Mouse (Mus musculus) heart, adult 11 months (tissue): ENCODE data around the gene Megf8.
"Not testable (repeated sequence)": the region's sequence is repeated elsewhere in the genome, so short reads cannot be mapped to it uniquely, and the experiment has no call there.

Source experiments
- DNase-seq: peaks from one replicate; pipeline ENCODE4 v3.0.0; 2022

Gene Megf8

GRCm38 (mm10) chr7:25301063-25301462 lies 15.9 kb upstream of the Megf8 start, which contains the start of gene Prr19:
Prr19 (plus strand) TSS chr7:25301411.
- peak; percentile 92 for DNase-seq

DNA sequence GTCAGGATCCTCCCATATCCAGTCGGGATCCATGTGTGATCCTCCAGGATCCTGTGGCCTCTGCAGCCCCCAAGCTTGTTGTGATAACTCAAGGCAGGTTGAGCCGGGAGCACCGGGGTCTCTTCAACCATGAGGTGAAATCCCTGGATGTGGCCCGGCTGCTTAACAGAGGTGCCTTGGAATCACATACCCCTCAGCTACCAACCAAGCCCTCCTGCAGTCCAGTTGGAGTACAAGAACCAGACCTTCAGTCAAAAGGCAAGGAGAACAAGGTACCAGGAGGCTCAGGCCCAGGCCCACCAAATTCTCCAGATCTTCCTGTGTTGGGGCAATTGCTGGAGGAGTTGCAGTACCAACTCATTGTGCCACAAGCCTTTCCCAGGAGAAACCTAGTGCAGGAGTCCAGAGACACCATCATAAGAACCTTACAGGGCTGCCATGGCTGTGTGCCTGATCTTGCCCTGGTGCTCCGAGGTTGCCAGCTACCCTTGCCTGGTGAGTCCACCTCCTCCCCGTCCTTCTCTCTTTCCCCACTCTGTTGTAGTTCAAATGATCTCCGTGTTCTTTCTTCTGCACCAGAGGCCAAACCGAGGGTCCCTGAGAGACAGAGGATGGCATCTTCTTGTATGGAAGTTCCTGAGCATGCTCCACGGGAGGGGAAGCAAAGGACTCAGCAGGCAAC lies 13.8 kb upstream of the Megf8 start:
- DNase-seq, result peak; percentile 73

DNA sequence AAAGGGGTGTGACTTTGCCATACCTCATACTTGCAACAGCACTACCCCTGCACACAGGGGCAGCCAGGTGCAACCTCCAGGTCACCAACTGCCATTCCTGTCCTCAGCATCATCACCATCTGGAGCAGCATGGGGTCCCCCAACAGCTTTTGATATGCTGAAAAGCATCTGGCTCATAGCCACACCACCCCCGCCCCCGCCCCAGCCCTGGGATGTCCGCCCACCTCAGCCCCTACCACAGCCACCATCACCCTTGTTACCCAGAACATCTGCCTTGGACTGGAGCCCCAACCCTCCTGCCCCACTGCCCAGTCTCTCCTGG lies 13.3 kb upstream of the Megf8 start:
- DNase-seq, result peak; percentile 84

- no peak for DNase-seq
Observed at GRCm38 (mm10) chr7:25305481-25305880, 11.5 kb upstream of the Megf8 start.

DNA sequence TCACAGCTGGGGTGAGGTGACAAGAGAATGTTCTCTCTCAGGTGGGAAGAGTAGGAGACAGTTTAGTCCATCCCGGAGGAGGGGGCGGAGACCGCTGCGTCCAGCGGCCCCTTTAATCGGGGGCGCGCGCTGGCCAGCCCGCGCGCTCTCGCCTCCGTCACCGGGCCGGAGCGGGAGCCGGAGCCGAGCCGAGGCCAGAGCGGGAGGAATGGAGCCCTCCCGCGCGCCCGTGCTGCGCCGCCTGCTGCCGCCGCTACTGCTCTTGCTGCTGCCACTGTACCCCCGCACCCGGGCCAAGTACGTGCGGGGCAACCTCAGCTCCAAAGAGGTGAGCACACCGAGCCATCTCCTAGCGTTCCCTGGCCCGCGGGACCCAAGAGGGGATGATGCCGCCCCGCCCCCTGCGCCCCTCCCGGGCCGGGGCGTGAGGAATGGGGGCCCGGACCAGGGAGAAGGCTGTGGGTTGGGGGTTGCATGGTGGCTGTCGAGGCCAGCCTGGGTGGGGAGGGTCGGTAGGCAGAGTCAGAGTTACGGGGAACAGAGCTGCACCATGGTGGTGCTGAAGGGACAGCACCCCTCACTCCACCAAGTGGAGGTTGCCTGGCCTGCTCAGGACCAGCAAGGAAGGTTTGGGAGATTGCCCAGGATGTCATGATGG lies 10.9 kb upstream of the Megf8 start, which contains the start of gene Tmem145:
Gene Tmem145 (plus strand): TSS at position 151 of the 658 bp plus-strand sequence.
- DNase-seq, result peak; percentile 88

DNA sequence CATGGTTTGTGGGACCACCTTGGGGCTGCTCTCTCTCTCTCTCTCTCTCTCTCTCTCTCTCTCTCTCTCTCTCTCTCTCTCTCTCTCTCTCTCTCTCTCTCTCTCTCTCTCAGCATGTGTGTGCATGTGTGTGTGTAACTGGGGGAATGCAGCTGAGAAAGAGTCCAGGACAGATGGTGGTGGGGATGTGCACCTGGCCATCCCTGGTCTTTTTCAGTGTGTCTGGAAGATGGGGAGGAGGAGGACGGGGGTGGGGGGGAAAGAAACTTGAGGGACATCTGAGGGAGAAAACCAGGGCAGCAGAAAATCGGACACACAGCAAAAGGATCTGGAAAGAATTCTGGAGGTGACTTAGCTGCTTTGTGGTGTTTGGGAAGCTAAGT lies 10.4 kb upstream of the Megf8 start:
- no peak for DNase-seq

DNA sequence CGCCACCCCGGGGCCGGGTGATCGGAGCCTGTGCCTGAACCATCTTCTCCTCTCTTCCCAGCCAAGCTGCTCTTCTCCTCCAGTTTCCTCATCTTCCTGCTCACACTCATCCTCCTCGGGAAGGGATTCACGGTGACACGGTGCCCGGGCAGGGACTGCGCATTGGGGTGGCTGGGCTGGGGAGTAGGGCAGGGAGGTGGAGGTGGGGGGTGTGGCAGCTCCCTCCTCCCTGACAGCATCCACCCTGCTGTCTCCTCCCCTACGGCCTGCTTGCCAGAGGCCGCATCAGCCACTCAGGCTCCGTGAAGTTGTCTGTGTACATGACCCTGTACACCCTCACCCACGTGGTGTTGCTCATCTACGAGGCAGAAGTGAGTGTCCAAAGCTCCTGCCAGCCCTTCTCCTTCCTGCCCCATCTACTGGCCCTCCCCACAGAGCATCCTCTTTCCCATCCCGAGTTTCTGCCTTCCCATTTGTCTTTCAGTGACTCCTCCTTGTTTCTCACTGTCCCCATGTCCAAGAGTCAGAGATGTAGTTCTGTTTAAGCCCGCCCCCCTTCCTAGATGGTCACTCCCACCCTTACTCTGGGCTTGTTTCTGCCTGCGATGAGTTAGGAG lies 8.2 kb upstream of the Megf8 start:
- peak; percentile 84 for DNase-seq

- peak; percentile 89 for DNase-seq
Observed at GRCm38 (mm10) chr7:25309425-25309824, 7.5 kb upstream of the Megf8 start.

DNA sequence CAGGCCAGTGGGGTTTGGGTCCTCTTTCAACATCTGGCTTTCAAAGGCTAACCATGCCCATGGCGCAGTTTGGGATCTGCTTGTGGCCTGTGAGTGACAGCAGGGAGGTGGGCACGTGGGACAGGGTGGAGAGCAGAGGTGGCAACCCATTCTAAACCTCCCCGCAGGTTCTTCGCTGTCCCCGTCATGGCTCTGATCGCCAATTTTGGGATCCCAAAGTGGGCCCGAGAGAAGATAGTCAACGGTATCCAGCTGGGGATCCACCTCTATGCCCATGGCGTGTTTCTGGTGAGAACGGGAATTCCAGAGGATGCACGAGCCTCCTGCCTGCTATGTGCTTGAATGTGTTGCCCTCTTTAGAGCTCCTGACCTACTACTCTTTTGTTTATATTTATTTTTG lies 5.8 kb upstream of the Megf8 start:
- DNase-seq, result no peak

GRCm38 (mm10) chr7:25313325-25313724 lies 3.6 kb upstream of the Megf8 start:
- no peak for DNase-seq

GRCm38 (mm10) chr7:25314606-25315305 lies 2.2 kb upstream of the Megf8 start:
- DNase-seq, result no peak

- no peak for DNase-seq
Observed at GRCm38 (mm10) chr7:25315306-25316041, 1.5 kb upstream of the Megf8 start.

- no peak for DNase-seq
Observed at GRCm38 (mm10) chr7:25317446-25317999, 559 bp downstream of the Megf8 start.

DNA sequence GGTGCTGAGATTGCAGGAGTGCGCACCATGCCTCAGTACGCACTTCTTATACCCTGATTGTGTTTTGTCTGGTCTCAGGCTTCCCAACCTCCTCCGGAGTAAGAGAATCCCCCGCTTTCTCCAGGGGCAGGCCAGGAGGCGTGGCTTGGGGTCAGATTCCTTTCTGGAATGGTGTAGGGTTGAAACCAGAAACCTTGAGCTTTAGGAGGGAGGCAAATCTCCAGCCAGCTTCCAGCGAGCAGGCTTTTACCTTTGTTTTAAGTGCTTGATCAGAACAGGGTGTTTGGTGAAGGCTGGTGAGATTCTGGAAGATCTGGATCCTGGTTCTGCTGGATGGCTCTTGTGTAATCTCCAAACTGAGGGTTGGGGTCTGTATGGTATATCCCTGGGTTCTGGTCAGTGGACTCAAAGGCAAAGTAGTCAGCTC lies 5.1 kb downstream of the Megf8 start:
- DNase-seq, result no peak

DNA sequence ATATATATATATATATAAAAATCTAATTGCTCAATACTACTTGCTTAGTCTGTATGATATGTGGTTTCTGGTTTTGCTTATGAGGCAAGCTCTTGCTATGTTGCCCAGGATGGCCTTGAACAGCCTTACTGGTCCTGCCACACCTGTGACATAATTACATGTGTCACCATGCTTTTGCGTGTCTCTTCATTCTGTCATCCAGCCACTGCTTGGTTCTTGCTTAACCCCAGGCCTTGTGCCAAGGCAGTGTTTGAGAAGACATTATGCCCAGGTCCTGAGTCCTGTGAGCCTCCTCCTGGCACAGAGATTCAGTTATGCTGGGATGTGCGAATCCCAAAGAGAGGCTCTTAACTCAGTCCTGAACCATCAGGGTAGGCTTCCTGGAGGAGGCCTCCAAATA lies 6.3 kb downstream of the Megf8 start:
- DNase-seq, result no peak

DNA sequence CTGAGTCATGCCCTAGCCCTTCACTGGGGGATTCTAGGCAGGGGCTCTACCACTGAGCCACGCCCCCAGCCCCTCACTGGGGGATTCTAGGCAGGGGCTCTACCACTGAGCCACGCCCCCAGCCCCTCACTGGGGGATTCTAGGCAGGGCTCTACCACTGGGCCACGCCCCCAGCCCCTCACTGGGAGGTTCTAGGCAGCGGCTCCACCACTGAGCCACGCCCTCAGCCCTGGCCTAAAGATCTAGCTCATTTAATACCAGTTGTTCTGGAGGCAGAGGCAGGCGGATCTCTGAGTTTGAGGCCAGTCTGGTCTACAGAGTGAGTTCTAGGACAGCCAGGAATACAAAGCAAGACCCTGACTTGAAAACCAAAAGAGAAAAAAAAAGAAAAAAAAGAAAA lies 8.5 kb downstream of the Megf8 start:
- not testable (repeated sequence) for DNase-seq

GRCm38 (mm10) chr7:25326233-25326632 lies 9.3 kb downstream of the Megf8 start:
- peak; percentile 96 for DNase-seq

GRCm38 (mm10) chr7:25333596-25334307 lies 16.8 kb downstream of the Megf8 start:
- DNase-seq, result peak; percentile 95

- DNase-seq, result no peak
Observed at GRCm38 (mm10) chr7:25334472-25334871, 17.5 kb downstream of the Megf8 start.

DNA sequence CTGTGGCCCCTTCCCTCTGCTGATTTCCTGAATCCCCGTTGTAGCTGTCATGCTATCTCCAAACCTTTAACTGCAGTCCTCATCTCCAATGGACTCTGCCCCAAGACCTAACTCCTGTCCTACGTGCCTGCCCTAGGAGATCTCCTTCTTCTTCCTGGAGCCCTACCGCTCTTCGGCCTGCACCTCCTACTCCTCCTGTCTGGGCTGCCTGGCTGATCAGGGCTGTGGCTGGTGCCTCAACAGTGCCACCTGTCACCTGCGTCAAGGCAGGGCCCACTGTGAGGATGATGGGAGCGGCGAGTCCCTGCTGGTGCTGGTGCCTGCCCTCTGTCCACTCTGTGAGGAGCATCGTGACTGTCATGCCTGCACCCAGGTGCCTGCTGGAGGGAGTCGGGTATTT lies 22.4 kb downstream of the Megf8 start:
- no peak for DNase-seq

- no peak for DNase-seq
Observed at GRCm38 (mm10) chr7:25341000-25341784, 24.2 kb downstream of the Megf8 start.
